Mouse (Mus musculus): ENCODE results near the gene Syne3. TPM values are rescaled to one million over a fixed set of nuclear protein-coding genes. Genes with fewer than 3 reads are reported as not detected.

The Syne3 gene
- total RNA-seq, 2 experiments from 2014 or later: 17.8 to 26.9 TPM

GRCm38 (mm10) chr12:105000487-105001283, 8.9 kb downstream of the Syne3 start:
- peak; percentile 70 for ATAC-seq (ENCODE audit: poor library complexity, severe bottlenecking)

GRCm38 (mm10) chr12:104999171-104999570, 10.4 kb downstream of the Syne3 start:
- ATAC-seq (ENCODE audit: poor library complexity, severe bottlenecking): 0 out of 2 replicates have a peak, but pooled peaks have one; percentile 2

- no peak for ATAC-seq (ENCODE audit: poor library complexity, severe bottlenecking)
Observed at GRCm38 (mm10) chr12:104998541-104998940, 11.1 kb downstream of the Syne3 start.

GRCm38 (mm10) chr12:104997641-104998293, 11.8 kb downstream of the Syne3 start:
- peak; percentile 26 for ATAC-seq (ENCODE audit: poor library complexity, severe bottlenecking)

- ATAC-seq (ENCODE audit: poor library complexity, severe bottlenecking): no peak
Observed at GRCm38 (mm10) chr12:104997159-104997558, 12.4 kb downstream of the Syne3 start.

- no peak for ATAC-seq (ENCODE audit: poor library complexity, severe bottlenecking)
Observed at GRCm38 (mm10) chr12:104996012-104996728, 13.4 kb downstream of the Syne3 start.

- peak; percentile 11 for ATAC-seq (ENCODE audit: poor library complexity, severe bottlenecking)
Observed at GRCm38 (mm10) chr12:104995259-104995876, 14.2 kb downstream of the Syne3 start.

- no peak for ATAC-seq (ENCODE audit: poor library complexity, severe bottlenecking)
Observed at GRCm38 (mm10) chr12:104992838-104993237, 16.8 kb downstream of the Syne3 start.

- ATAC-seq (ENCODE audit: poor library complexity, severe bottlenecking): peak; percentile 49
Observed at GRCm38 (mm10) chr12:104992123-104992741, 17.4 kb downstream of the Syne3 start.

GRCm38 (mm10) chr12:104990741-104991454, 18.7 kb downstream of the Syne3 start:
- ATAC-seq (ENCODE audit: poor library complexity, severe bottlenecking): peak; percentile 85

- no peak for ATAC-seq (ENCODE audit: poor library complexity, severe bottlenecking)
Observed at GRCm38 (mm10) chr12:104987936-104988335, 21.7 kb downstream of the Syne3 start.

- ATAC-seq (ENCODE audit: poor library complexity, severe bottlenecking): no peak
Observed at GRCm38 (mm10) chr12:104986781-104987180, 22.8 kb downstream of the Syne3 start.

- ATAC-seq (ENCODE audit: poor library complexity, severe bottlenecking): no peak
Observed at GRCm38 (mm10) chr12:104986001-104986400, 23.6 kb downstream of the Syne3 start.

- 0 out of 2 replicates have a peak, but pooled peaks have one; percentile 41 for ATAC-seq (ENCODE audit: poor library complexity, severe bottlenecking)
Observed at GRCm38 (mm10) chr12:104985088-104985487, 24.5 kb downstream of the Syne3 start.

- ATAC-seq (ENCODE audit: poor library complexity, severe bottlenecking): peak; percentile 61
Observed at GRCm38 (mm10) chr12:104983476-104983875, 26.1 kb downstream of the Syne3 start.

GRCm38 (mm10) chr12:104978943-104979723, 30.5 kb downstream of the Syne3 start:
- ATAC-seq (ENCODE audit: poor library complexity, severe bottlenecking): no peak

GRCm38 (mm10) chr12:104978420-104978819, 31.2 kb downstream of the Syne3 start:
- peak; percentile 66 for ATAC-seq (ENCODE audit: poor library complexity, severe bottlenecking)

GRCm38 (mm10) chr12:104976903-104977302, 32.7 kb downstream of the Syne3 start:
- ATAC-seq (ENCODE audit: poor library complexity, severe bottlenecking): no peak

GRCm38 (mm10) chr12:104976331-104976817, 33.2 kb downstream of the Syne3 start:
- ATAC-seq (ENCODE audit: poor library complexity, severe bottlenecking): no peak

All from megakaryocyte, adult 5-6 weeks (primary cell).